Mouse (Mus musculus) liver, postnatal 0 days (tissue): ENCODE data around the gene Fmo1.

Experiments
- CTCF ChIP-seq: sonication (generic); IDR thresholded peaks from 2 replicates; pipeline ENCODE4 v1.5.1; 2016; ENCODE audit warnings: antibody characterized with exemption, low read depth
- EP300 ChIP-seq: IDR thresholded peaks from 2 replicates; pipeline ENCODE4 v1.6.1; 2016; ENCODE audit warnings: antibody characterized with exemption, low read depth, mild to moderate bottlenecking

DNA sequence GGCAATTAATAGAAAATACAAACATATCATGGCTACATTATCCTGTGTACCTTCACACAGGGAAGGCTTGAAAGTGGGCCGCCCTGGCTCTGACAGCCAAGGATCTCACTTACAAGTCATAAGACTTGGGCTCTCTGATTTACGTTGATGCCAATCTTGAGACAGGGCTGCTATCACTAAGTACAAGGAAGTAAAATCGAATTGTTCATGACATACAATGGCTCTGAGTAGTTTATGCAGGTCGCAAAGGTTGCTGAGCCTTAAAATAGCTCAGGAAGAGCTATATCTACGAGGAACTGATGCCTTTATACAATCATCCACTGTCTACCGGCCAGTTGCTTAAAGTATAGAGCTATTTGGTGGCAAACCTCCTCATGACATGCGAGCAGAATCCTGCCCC, 4.6 kb upstream of the Fmo1 start:
- no peak for TF ChIP-seq CTCF
- no peak for TF ChIP-seq EP300
